Mouse (Mus musculus): ENCODE results near the gene Tnfsf11. TPM values are rescaled to one million over a fixed set of nuclear protein-coding genes. Genes with fewer than 3 reads are reported as not detected.

The Tnfsf11 gene
- polyA plus RNA-seq, 1 experiment from 2014 or later: 0.22 TPM

- Histone ChIP-seq H3K27me3 (ENCODE audit: insufficient read depth, low read length) (no peaks in the 10 kb centered on the region), H3K4me2 (replicated peaks; ENCODE audit: low read depth, low read length) (no peak overlapping the region), H3K36me3 (ENCODE audit: insufficient read depth, low read length) (no peaks in the 10 kb centered on the region), H3K9ac (replicated peaks; ENCODE audit: low read length) (no peak overlapping the region), H3K27ac (ENCODE audit: low read length) (no peak overlapping the region), H3K4me3 (ENCODE audit: low read length) (no peak overlapping the region), H3K9me3 (ENCODE audit: low read length) (no peaks in the 10 kb centered on the region; the same call in 1 of the 2 replicates), H3K4me1 (ENCODE audit: insufficient read depth, low read length) (no peaks in the 10 kb centered on the region)
- WGBS: 72% methylated on average over 9 of the region's 9 CpGs
- no peak for ATAC-seq (ENCODE audit: low FRiP score, low TSS enrichment)
Measured at GRCm38 (mm10) chr14:78289912-78290523, 17.8 kb downstream of the Tnfsf11 start.

- no peak overlapping the region for H3K27ac ChIP-seq (ENCODE audit: low read length)
- H3K36me3 ChIP-seq (ENCODE audit: insufficient read depth, low read length): no peaks in the 10 kb centered on the region
- H3K27me3 ChIP-seq (ENCODE audit: insufficient read depth, low read length): no peaks in the 10 kb centered on the region
- H3K9me3 ChIP-seq (ENCODE audit: low read length): no peaks in the 10 kb centered on the region; the same call in 1 of the 2 replicates
- H3K4me3 ChIP-seq (ENCODE audit: low read length): no peak overlapping the region
- WGBS: 35% methylated on average over 5 of the region's 5 CpGs
- no peak overlapping the region for H3K4me2 ChIP-seq (replicated peaks; ENCODE audit: low read depth, low read length)
- H3K4me1 ChIP-seq (ENCODE audit: insufficient read depth, low read length): no peaks in the 10 kb centered on the region
- no peak overlapping the region for H3K9ac ChIP-seq (replicated peaks; ENCODE audit: low read length)
- ATAC-seq (ENCODE audit: low FRiP score, low TSS enrichment): no peak
Measured at GRCm38 (mm10) chr14:78288903-78289302, 18.9 kb downstream of the Tnfsf11 start.

DNA sequence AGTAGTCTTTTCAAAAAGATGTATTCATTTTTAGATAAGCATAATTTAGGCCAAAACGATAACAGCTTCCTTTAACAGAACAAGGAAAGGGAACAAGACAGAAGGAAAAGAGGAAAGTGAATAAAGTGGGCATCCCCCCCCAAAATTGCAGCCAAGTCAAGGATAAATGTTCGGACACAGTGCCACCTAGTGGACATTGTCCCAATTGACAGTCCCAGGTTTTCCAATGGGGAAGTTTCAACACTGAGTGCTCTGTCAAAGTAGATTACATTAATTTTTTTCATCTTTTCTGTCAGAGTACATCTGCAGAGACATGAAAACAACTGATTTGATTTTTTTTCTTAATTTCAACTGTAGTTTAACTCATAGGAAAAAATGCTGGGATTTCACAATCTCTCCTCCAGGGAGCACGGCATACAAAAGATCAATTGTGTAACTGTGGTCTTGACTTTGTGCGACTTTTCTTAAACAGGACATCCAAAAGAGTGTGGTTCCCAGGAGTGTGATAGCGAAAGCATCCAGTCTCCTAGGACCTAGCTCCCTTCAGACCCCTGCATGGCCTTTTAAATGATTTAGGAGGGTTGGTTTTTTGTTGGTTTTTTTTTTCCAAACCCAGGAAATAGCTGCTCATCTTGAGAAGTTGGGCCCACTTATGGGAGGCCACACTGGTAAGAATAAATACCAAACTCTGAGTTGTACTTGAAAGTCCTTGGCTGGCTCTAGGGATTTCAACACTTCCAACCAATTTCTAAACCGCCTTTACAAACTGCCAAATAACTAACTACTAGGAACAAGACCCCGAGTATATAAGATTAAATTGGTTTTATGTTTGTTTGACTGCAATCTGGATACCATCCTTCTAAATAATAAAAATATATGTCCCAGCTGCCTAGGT is 19.7 kb downstream of the Tnfsf11 start:
- WGBS: 49% methylated on average over 7 of the region's 7 CpGs
- Histone ChIP-seq H3K4me1 (ENCODE audit: insufficient read depth, low read length) (no peaks in the 10 kb centered on the region), H3K9ac (replicated peaks; ENCODE audit: low read length) (no peak overlapping the region), H3K27me3 (ENCODE audit: insufficient read depth, low read length) (no peaks in the 10 kb centered on the region), H3K4me2 (replicated peaks; ENCODE audit: low read depth, low read length) (no peak overlapping the region), H3K27ac (ENCODE audit: low read length) (no peak overlapping the region), H3K36me3 (ENCODE audit: insufficient read depth, low read length) (no peaks in the 10 kb centered on the region), H3K9me3 (ENCODE audit: low read length) (no peaks in the 10 kb centered on the region), H3K4me3 (ENCODE audit: low read length) (no peak overlapping the region)
- ATAC-seq (ENCODE audit: low FRiP score, low TSS enrichment): no peak

GRCm38 (mm10) chr14:78286011-78286548 is 21.8 kb downstream of the Tnfsf11 start:
- no peak for ATAC-seq (ENCODE audit: low FRiP score, low TSS enrichment)
- H3K9ac ChIP-seq (replicated peaks; ENCODE audit: low read length): no peak overlapping the region
- H3K4me1 ChIP-seq (ENCODE audit: insufficient read depth, low read length): no peaks in the 10 kb centered on the region
- no peaks in the 10 kb centered on the region for H3K36me3 ChIP-seq (ENCODE audit: insufficient read depth, low read length)
- WGBS: 39% methylated on average over 5 of the region's 5 CpGs
- no peaks in the 10 kb centered on the region for H3K27me3 ChIP-seq (ENCODE audit: insufficient read depth, low read length)
- no peak overlapping the region for H3K4me3 ChIP-seq (ENCODE audit: low read length)
- no peak overlapping the region for H3K27ac ChIP-seq (ENCODE audit: low read length)
- H3K4me2 ChIP-seq (replicated peaks; ENCODE audit: low read depth, low read length): no peak overlapping the region
- H3K9me3 ChIP-seq (ENCODE audit: low read length): no peaks in the 10 kb centered on the region

DNA sequence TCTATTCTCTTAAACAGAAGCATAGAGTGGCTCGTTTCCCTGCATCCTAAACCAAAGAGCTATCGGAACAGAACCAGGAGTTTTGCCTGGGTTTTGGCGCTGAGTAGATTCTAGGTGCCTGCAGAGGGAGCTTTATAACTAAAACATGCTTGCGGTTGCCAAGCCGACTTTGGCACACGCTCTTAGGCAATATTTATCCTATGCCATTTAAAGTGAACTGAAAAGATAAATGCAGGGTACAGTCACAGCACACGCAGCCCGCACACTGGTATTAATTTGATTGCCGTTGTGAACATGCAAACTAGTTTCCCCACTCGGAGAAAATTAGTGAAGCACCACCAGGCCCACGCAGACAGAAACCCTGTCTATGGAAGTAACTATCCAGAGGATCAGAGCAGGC is 25.4 kb downstream of the Tnfsf11 start:
- no peaks in the 10 kb centered on the region for H3K4me1 ChIP-seq (ENCODE audit: insufficient read depth, low read length)
- no peak overlapping the region for H3K27ac ChIP-seq (ENCODE audit: low read length)
- H3K9me3 ChIP-seq (ENCODE audit: low read length): no peaks in the 10 kb centered on the region
- ATAC-seq (ENCODE audit: low FRiP score, low TSS enrichment): no peak
- H3K4me2 ChIP-seq (replicated peaks; ENCODE audit: low read depth, low read length): no peak overlapping the region
- H3K27me3 ChIP-seq (ENCODE audit: insufficient read depth, low read length): no peaks in the 10 kb centered on the region
- H3K36me3 ChIP-seq (ENCODE audit: insufficient read depth, low read length): no peaks in the 10 kb centered on the region
- WGBS: 85% methylated on average over 11 of the region's 11 CpGs
- H3K9ac ChIP-seq (replicated peaks; ENCODE audit: low read length): no peak overlapping the region
- H3K4me3 ChIP-seq (ENCODE audit: low read length): no peak overlapping the region

GRCm38 (mm10) chr14:78276395-78276930 is 31.4 kb downstream of the Tnfsf11 start:
- Histone ChIP-seq H3K4me3 (ENCODE audit: low read length) (no peak overlapping the region), H3K4me1 (ENCODE audit: insufficient read depth, low read length) (no peaks in the 10 kb centered on the region), H3K27me3 (ENCODE audit: insufficient read depth, low read length) (no peaks in the 10 kb centered on the region), H3K27ac (ENCODE audit: low read length) (no peak overlapping the region), H3K36me3 (ENCODE audit: insufficient read depth, low read length) (no peaks in the 10 kb centered on the region), H3K9me3 (ENCODE audit: low read length) (no peaks in the 10 kb centered on the region), H3K9ac (replicated peaks; ENCODE audit: low read length) (no peak overlapping the region), H3K4me2 (replicated peaks; ENCODE audit: low read depth, low read length) (no peak overlapping the region)
- ATAC-seq (ENCODE audit: low FRiP score, low TSS enrichment): no peak
- 67% methylated on average over 18 of the region's 18 CpGs for WGBS

- 76% methylated on average over 5 of the region's 5 CpGs for WGBS
- H3K27me3 ChIP-seq (ENCODE audit: insufficient read depth, low read length): no peaks in the 10 kb centered on the region
- no peak overlapping the region for H3K9ac ChIP-seq (replicated peaks; ENCODE audit: low read length)
- ATAC-seq (ENCODE audit: low FRiP score, low TSS enrichment): no peak
- no peak overlapping the region for H3K4me3 ChIP-seq (ENCODE audit: low read length)
- H3K27ac ChIP-seq (ENCODE audit: low read length): no peak overlapping the region
- 0 out of 2 replicates have a peak, but pooled peaks cover 5% of the 10 kb centered on the region for H3K9me3 ChIP-seq (ENCODE audit: low read length)
- H3K4me2 ChIP-seq (replicated peaks; ENCODE audit: low read depth, low read length): no peak overlapping the region
- no peaks in the 10 kb centered on the region for H3K4me1 ChIP-seq (ENCODE audit: insufficient read depth, low read length)
- no peaks in the 10 kb centered on the region for H3K36me3 ChIP-seq (ENCODE audit: insufficient read depth, low read length)
Measured at GRCm38 (mm10) chr14:78274851-78275250, 33.0 kb downstream of the Tnfsf11 start.

GRCm38 (mm10) chr14:78274146-78274545 is 33.7 kb downstream of the Tnfsf11 start:
- Histone ChIP-seq H3K4me2 (replicated peaks; ENCODE audit: low read depth, low read length) (no peak overlapping the region), H3K9me3 (ENCODE audit: low read length) (0 out of 2 replicates have a peak, but pooled peaks cover 5% of the 10 kb centered on the region), H3K27me3 (ENCODE audit: insufficient read depth, low read length) (no peaks in the 10 kb centered on the region), H3K4me1 (ENCODE audit: insufficient read depth, low read length) (no peaks in the 10 kb centered on the region), H3K27ac (ENCODE audit: low read length) (no peak overlapping the region), H3K4me3 (ENCODE audit: low read length) (no peak overlapping the region), H3K9ac (replicated peaks; ENCODE audit: low read length) (no peak overlapping the region), H3K36me3 (ENCODE audit: insufficient read depth, low read length) (no peaks in the 10 kb centered on the region)
- WGBS: 84% methylated on average over 9 of the region's 9 CpGs
- ATAC-seq (ENCODE audit: low FRiP score, low TSS enrichment): no peak

DNA sequence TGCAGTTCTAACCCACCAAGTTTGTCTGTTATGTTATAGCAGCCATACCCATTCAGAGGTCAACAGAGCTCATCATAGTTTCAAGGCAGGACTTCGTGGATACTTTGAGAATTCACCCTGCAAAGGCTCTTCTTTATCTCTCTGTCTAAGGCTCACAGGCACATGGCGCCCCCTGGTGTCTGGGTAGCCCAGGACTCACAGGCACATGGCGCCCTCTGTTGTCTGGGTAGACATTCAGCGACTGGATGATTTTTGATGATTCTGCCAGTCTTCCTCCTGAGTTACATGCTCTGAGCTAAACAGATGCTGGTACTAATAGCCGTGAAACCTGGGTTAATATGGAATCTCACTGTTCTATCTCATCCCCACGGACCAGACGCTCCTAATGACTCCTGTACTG is 34.3 kb downstream of the Tnfsf11 start:
- no peaks in the 10 kb centered on the region for H3K36me3 ChIP-seq (ENCODE audit: insufficient read depth, low read length)
- no peak for ATAC-seq (ENCODE audit: low FRiP score, low TSS enrichment)
- no peaks in the 10 kb centered on the region for H3K4me1 ChIP-seq (ENCODE audit: insufficient read depth, low read length)
- H3K4me3 ChIP-seq (ENCODE audit: low read length): no peak overlapping the region
- WGBS: 71% methylated on average over 7 of the region's 7 CpGs
- 0 out of 2 replicates have a peak, but pooled peaks cover 5% of the 10 kb centered on the region for H3K9me3 ChIP-seq (ENCODE audit: low read length)
- H3K4me2 ChIP-seq (replicated peaks; ENCODE audit: low read depth, low read length): no peak overlapping the region
- no peak overlapping the region for H3K27ac ChIP-seq (ENCODE audit: low read length)
- H3K9ac ChIP-seq (replicated peaks; ENCODE audit: low read length): no peak overlapping the region
- H3K27me3 ChIP-seq (ENCODE audit: insufficient read depth, low read length): no peaks in the 10 kb centered on the region

Measured in kidney, embryonic 16.5 days (tissue).